Mouse (Mus musculus) layer of hippocampus, postnatal 36 days (tissue): Measurements from ENCODE around the gene Klk13. TPM values are rescaled to one million over a fixed set of nuclear protein-coding genes. Genes with fewer than 3 reads are reported as not detected.

ENCODE experiments used
- DNase-seq, 2 experiments: peaks; one replicate each; pipeline ENCODE4 v3.0.0; 2022
- total RNA-seq, 2 experiments: library from RNA; stranded (reverse); gene quantifications; 2 replicates each; pipeline ENCODE4 v1.2.3; 2021

Gene Klk13
- total RNA-seq, 2 experiments from 2014 or later = not detected

- no peak for DNase-seq
Observed at GRCm38 (mm10) chr7:43772901-43773300, 60.5 kb downstream of the Klk13 start.

- no peak for DNase-seq
Observed at GRCm38 (mm10) chr7:43774364-43774763, 62.0 kb downstream of the Klk13 start, which contains the start of gene Klk11. TSS of gene Klk11 (plus strand) at chr7:43774604.

DNA sequence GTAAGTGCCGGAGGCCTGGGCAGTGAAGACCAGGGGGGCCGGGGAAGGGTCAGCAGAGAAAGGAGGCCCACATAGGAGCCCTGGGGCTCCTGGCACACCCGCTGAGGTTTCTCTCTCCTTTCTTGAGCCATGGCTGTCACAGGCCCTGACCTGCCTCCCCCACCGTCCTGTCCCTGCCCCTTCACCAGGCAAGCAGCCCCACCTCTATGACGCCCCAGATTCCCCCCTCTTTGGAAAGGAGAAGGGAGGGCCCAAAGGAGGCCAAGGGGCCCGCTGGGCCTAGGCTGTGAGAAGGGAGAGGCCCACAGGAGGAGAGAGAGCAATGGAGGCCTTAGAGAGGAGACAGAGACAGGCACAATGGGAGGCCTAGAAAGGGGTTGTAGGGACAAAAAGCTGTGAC is 62.4 kb downstream of the Klk13 start:
- DNase-seq = no peak

DNA sequence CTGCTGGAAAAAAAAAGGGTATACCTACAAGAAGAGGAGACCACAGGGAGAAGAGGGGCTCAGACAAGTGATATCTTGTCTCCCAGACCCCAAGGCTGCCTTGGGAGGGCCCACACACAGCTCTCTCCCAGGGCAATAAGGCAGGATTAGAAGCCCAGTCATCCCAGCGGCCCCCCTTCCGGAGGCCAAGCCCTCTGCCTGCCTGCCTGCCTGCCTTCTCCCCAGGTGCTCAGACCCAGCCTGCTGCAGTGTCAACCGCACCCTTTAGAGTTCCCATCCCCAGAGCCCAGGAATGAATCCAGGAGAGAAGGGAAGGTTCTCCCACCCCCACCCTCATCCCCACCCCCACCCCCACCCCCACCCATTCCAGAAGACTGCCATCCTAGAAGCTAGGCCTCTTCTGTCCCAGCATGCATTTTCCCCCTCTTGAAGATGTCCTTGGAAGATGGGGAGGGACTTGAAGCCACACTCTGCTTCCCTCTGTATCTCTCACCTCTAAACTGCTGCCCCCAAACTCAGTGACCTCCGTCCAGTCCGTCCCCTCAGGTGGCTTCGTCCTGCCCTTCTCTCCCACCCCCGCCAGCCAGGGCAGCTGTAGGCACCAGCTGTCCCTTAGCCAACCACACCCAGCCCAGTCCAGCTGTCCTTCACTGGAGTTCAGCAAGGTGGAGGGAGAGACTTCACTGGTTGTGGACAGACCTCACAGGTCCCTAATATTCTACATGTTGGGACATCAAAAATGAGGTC is 63.1 kb downstream of the Klk13 start:
- no peak for DNase-seq

GRCm38 (mm10) chr7:43776506-43776905 is 64.1 kb downstream of the Klk13 start:
- DNase-seq = no peak

Other genes starting within 250 kb of the Klk13 start
- gene Vsig10l, start 249.4 kb upstream of the Klk13 start, total RNA-seq = 1 to 10 TPM; 2.3 to 3.0 TPM
- 10 to 100 TPM; 22.7 to 23.6 TPM for gene Iglon5, start 222.5 kb upstream of the Klk13 start, total RNA-seq
- not detected for gene 4931406B18Rik, start 206.6 kb upstream of the Klk13 start, total RNA-seq
- 1 to 10 TPM; 4.2 TPM for gene Cd33, start 168.1 kb upstream of the Klk13 start, total RNA-seq
- gene Zfp658, start 150.3 kb upstream of the Klk13 start, total RNA-seq = 1 to 10 TPM; 5.5 to 6.6 TPM
- gene Zfp719, start 133.0 kb upstream of the Klk13 start, total RNA-seq = 10 to 100 TPM; 22.0 to 22.1 TPM
- gene Zfp819, start 105.4 kb upstream of the Klk13 start, total RNA-seq = under 1 TPM; 0.15 to 0.20 TPM
- gene Ceacam18, start 77.9 kb upstream of the Klk13 start, total RNA-seq = under 1 TPM in 1 of 2 experiments, not detected in 1; 0.25 TPM
- 1 to 10 TPM in 1 of 2 experiments, under 1 TPM in 1; 0.83 to 1.4 TPM for gene Siglece, start 52.4 kb upstream of the Klk13 start, total RNA-seq
- gene Ctu1, start 40.6 kb upstream of the Klk13 start, total RNA-seq = 10 to 100 TPM; 11.7 to 11.8 TPM
- not detected for gene Klk14, start 22.1 kb upstream of the Klk13 start, total RNA-seq
- not detected for gene Klk12, start 56.3 kb downstream of the Klk13 start, total RNA-seq
- not detected for gene Klk11, start 62.0 kb downstream of the Klk13 start, total RNA-seq
- under 1 TPM; 0.83 to 1.00 TPM for gene Klk10, start 68.5 kb downstream of the Klk13 start, total RNA-seq
- not detected for gene Klk9, start 79.3 kb downstream of the Klk13 start, total RNA-seq
- 10 to 100 TPM; 25.4 to 31.7 TPM for gene Klk8, start 85.0 kb downstream of the Klk13 start, total RNA-seq
- under 1 TPM; 0.38 to 0.47 TPM for gene Klk7, start 98.7 kb downstream of the Klk13 start, total RNA-seq
- gene Klk6, start 111.9 kb downstream of the Klk13 start, total RNA-seq = under 1 TPM in 1 of 2 experiments, not detected in 1; 0.87 TPM
- not detected for gene Klk5, start 129.4 kb downstream of the Klk13 start, total RNA-seq
- gene Klk4, start 168.6 kb downstream of the Klk13 start, total RNA-seq = not detected
- not detected for gene Klk15, start 221.2 kb downstream of the Klk13 start, total RNA-seq
- gene Klk1b8, start 238.1 kb downstream of the Klk13 start, total RNA-seq = not detected